Mouse (Mus musculus): ENCODE results near the gene Gm2431.
"Not testable (repeated sequence)": the region's sequence is repeated elsewhere in the genome, so short reads cannot be mapped to it uniquely, and the experiment has no call there.

- not testable (repeated sequence) for TF ChIP-seq CTCF (IDR thresholded peaks at IDR 0.05; ENCODE audit: borderline replicate concordance, insufficient read depth, low read depth, low read length); POLR2A (IDR thresholded peaks at IDR 0.05; ENCODE audit: borderline replicate concordance, insufficient read depth, low read length)
These were observed 27.9 kb upstream of the Gm2431 start for GRCm38 (mm10) chr7:142285910-142286612.

All from cerebellum, adult 2 months (tissue).